Mouse (Mus musculus): Measurements from ENCODE around the gene Aph1a. TPM values are rescaled to one million over a fixed set of nuclear protein-coding genes. Genes with fewer than 3 reads are reported as not detected.
A peak's percentile ranks its signal among the peaks of the same experiment; 100 is the strongest.
"Not testable (repeated sequence)": the region's sequence is repeated elsewhere in the genome, so short reads cannot be mapped to it uniquely, and the experiment has no call there.

Gene Aph1a
- 159 and 160 TPM in 2 replicates for polyA plus RNA-seq (2012; rRNA removed)

DNA sequence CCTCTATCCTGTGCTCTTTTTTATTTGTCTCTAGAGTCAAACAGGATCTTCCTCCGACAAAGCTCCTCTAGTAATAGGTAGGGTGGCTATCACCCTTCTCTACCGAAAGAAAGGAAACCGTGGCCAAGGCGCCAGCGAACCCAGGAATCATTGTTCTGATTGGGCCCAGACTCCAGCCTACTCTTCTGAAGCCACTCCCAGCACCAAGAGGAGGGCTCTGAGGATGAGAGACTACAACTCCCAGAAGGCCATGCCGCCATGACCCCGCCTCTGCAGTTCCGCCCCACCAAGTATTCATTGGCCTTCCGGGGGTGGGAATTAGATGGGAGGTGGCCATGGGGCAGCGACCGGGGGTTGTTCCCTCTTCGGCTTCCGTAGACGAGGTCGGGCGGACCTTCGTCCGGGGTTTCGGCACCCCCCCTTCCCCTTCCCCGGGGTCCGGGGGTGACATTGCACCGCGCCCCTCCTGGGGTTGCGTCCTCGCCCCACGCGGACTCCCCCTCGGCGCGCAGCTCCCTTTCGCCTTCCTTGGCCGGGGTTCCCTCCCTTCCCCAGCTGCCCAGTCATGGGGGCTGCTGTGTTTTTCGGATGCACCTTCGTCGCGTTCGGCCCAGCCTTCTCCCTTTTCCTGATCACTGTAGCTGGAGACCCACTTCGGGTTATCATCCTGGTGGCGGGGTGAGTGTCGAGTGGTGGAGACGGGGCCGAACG lies at the start of gene Aph1a:
Aph1a (plus strand) TSS at position 364 of the 711 bp plus-strand sequence.
- H3K4me3 ChIP-seq (replicated peaks; ENCODE audit: extremely low read depth, low read depth, low read length): peak within 1 kb of the TSS; percentile 68
- DNase-seq: peak; percentile 93
- H3K4me1 ChIP-seq (ENCODE audit: control insufficient read depth, insufficient read depth, low read length): not testable (repeated sequence)
- under 1% methylated on average over 27 of the region's 43 CpGs for WGBS
- peak; percentile 34; the same call in 1 of the 2 replicates for TF ChIP-seq POLR2A (IDR thresholded peaks at IDR 0.05; ENCODE audit: borderline replicate concordance, extremely low read depth, low read depth, low read length)

DNA sequence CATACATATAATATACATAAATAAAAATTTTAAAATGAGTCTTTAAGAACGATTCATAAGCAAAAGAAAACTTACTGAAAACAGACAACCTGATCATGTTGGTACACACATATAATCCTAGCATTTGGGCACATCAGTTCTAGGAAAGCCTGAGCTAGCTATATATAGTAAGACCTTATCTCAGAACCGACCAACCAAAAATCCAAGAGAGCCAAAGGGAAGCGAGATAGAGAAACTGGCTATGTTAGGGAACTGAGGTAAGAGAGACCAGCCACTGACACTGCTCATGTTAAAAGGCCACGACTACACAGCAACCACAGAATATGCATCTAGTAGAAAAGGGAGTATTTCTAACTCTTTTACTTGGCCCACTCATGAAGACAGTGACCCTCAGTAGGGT lies 43.2 kb upstream of the Aph1a start:
- no peak for DNase-seq
- WGBS: 81% methylated on average over 4 of the region's 4 CpGs

DNA sequence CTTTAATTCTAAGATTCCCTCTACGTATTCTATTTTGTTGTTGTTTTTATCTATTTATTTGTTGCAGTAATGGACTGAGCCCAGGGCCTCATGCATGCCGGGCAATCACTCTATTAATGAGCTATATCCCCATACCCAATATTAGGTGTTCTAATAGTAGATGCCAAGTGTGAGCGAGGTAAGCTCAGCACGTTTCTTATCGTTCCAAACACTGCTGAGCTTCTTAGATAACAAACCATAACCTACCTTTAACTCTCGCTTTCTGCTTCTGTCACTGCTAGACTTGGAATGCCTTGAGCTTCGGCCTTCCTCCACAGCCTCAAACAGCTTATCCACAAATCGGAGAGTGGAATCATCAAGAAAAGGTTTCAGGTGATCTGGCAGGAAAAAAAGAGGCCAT lies 42.5 kb upstream of the Aph1a start:
- H3K4me3 ChIP-seq (replicated peaks; ENCODE audit: extremely low read depth, low read depth, low read length): no peak overlapping the region
- whole genome bisulfite sequencing: 92% methylated on average over 8 of the region's 8 CpGs

More for the DNA sequence above, 43.2 kb upstream of the Aph1a start:
- Histone ChIP-seq H3K4me3 (replicated peaks; ENCODE audit: extremely low read depth, low read depth, low read length) (no peak overlapping the region), H3K4me1 (ENCODE audit: control insufficient read depth, insufficient read depth, low read length) (no peaks in the 10 kb centered on the region; the same call in 1 of the 2 replicates)
- no peak for TF ChIP-seq POLR2A (IDR thresholded peaks at IDR 0.05; ENCODE audit: borderline replicate concordance, extremely low read depth, low read depth, low read length)
- no peak for TF ChIP-seq CTCF (IDR thresholded peaks at IDR 0.05; ENCODE audit: insufficient read depth, low read length)

GRCm38 (mm10) chr3:95855502-95856089 lies 38.2 kb upstream of the Aph1a start, which contains the start of gene Prpf3:
TSS of gene Prpf3 (minus strand) at chr3:95855885.
- Histone ChIP-seq H3K4me3 (replicated peaks; ENCODE audit: extremely low read depth, low read depth, low read length) (peak within 1 kb of the TSS; percentile 95), H3K4me1 (ENCODE audit: control insufficient read depth, insufficient read depth, low read length) (no peaks in the 10 kb centered on the region; the same call in 1 of the 2 replicates)
- peak; percentile 94 for DNase-seq
- no peak; the same call in 1 of the 2 replicates for TF ChIP-seq POLR2A (IDR thresholded peaks at IDR 0.05; ENCODE audit: borderline replicate concordance, extremely low read depth, low read depth, low read length)
- TF ChIP-seq CTCF (IDR thresholded peaks at IDR 0.05; ENCODE audit: insufficient read depth, low read length): no peak
- under 1% methylated on average over 56 of the region's 56 CpGs for WGBS

More for the DNA sequence above, 42.5 kb upstream of the Aph1a start:
- H3K4me1 ChIP-seq (ENCODE audit: control insufficient read depth, insufficient read depth, low read length): no peaks in the 10 kb centered on the region; the same call in 1 of the 2 replicates
- TF ChIP-seq POLR2A (IDR thresholded peaks at IDR 0.05; ENCODE audit: borderline replicate concordance, extremely low read depth, low read depth, low read length): no peak
- no peak for TF ChIP-seq CTCF (IDR thresholded peaks at IDR 0.05; ENCODE audit: insufficient read depth, low read length)
- DNase-seq: no peak

DNA sequence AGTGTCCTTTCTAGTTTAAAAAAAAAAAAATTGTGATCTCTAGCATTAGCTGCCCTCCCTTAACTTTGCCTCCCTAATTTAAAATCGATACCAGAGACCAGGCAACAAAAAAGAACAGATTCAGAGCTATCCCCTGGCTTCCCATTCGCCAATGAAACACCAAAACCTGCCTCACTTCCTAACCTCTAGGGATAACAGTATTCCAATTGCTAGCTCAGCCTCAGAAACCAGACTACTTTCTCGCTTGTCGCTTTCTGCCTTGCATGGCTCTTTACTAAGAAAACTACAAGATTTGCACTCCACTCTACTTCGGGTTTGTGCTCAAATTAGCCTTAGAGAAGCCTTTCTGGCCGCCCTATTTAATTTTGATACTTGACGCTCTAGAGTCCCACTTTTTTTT lies 37.7 kb upstream of the Aph1a start:
- Histone ChIP-seq H3K4me3 (replicated peaks; ENCODE audit: extremely low read depth, low read depth, low read length) (peak overlapping the region; percentile 95), H3K4me1 (ENCODE audit: control insufficient read depth, insufficient read depth, low read length) (no peaks in the 10 kb centered on the region; the same call in 1 of the 2 replicates)
- TF ChIP-seq POLR2A (IDR thresholded peaks at IDR 0.05; ENCODE audit: borderline replicate concordance, extremely low read depth, low read depth, low read length) (no peak), CTCF (IDR thresholded peaks at IDR 0.05; ENCODE audit: insufficient read depth, low read length) (no peak)
- WGBS: 20% methylated on average over 7 of the region's 7 CpGs
- no peak for DNase-seq

DNA sequence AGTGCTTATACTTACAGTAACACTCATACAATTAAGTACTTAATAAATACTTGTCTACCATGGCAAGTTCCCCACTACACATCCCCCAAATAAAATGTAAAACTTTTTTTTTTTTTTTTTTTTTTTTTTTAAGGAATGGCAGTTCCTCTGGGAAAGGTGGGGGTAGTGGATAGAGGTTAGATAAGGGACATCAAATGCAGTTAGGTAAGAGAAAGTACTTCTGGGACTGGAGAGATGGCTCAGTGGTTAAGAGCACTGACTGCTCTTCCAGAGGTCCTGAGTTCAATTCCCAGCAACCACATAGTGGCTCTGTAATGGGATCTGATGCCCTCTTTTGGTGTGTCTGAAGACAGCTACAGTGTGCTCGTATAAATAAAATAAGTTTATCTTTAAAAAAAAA lies 36.7 kb upstream of the Aph1a start:
- H3K4me1 ChIP-seq (ENCODE audit: control insufficient read depth, insufficient read depth, low read length); H3K4me3 ChIP-seq (replicated peaks; ENCODE audit: extremely low read depth, low read depth, low read length); DNase-seq: not testable (repeated sequence)
- 68% methylated on average over 1 of the region's 1 CpGs for WGBS

DNA sequence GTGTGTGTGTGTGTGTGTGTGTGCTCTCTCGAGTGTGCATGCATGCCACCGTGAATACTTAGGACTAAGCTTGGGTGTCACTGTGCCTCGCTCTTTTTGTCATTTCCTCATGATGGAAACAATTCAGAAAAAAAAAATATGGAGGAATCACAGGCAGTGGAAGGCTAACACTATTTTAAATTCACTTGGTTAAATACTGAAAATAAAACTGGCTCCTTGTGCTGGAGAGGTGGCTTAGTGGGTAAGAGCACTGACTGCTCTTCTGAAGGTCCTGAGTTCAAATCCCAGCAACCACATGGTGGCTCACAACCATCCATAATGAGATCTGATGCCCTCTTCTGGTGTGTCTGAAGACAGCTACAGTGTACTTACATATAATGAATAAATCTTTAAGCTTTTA lies 35.5 kb upstream of the Aph1a start:
- WGBS: 72% methylated on average over 3 of the region's 3 CpGs
- not testable (repeated sequence) for H3K4me3 ChIP-seq (replicated peaks; ENCODE audit: extremely low read depth, low read depth, low read length); DNase-seq; H3K4me1 ChIP-seq (ENCODE audit: control insufficient read depth, insufficient read depth, low read length)

DNA sequence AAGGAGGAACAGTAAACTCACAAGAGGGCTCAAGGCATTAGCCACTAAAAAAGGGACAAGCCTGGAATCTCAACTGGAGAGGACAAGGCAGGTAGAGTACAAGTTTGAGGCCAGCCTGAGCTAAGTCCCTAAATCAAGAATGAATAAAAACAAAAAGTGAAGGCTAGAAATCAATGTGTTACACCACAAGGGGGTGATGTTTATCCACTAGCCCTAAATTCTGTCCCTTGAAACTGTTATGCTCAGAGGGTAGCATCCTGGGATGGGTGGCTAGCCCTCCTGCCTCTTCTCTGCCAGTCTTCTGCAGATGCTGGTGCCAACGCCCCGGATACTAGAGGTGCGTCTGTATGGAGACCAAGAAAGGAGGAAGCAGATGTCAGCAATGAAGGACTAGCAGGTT lies 33.4 kb upstream of the Aph1a start:
- Histone ChIP-seq H3K4me1 (ENCODE audit: control insufficient read depth, insufficient read depth, low read length) (no peaks in the 10 kb centered on the region; the same call in 1 of the 2 replicates), H3K4me3 (replicated peaks; ENCODE audit: extremely low read depth, low read depth, low read length) (no peak overlapping the region)
- no peak for DNase-seq
- WGBS: 83% methylated on average over 3 of the region's 3 CpGs
- no peak for TF ChIP-seq POLR2A (IDR thresholded peaks at IDR 0.05; ENCODE audit: borderline replicate concordance, extremely low read depth, low read depth, low read length)
- no peak for TF ChIP-seq CTCF (IDR thresholded peaks at IDR 0.05; ENCODE audit: insufficient read depth, low read length)

GRCm38 (mm10) chr3:95861216-95861615 lies 32.6 kb upstream of the Aph1a start:
- no peak overlapping the region for H3K4me3 ChIP-seq (replicated peaks; ENCODE audit: extremely low read depth, low read depth, low read length)
- peak; percentile 24; the same call in 1 of the 2 replicates for TF ChIP-seq CTCF (IDR thresholded peaks at IDR 0.05; ENCODE audit: insufficient read depth, low read length)
- TF ChIP-seq POLR2A (IDR thresholded peaks at IDR 0.05; ENCODE audit: borderline replicate concordance, extremely low read depth, low read depth, low read length): no peak
- DNase-seq: no peak
- 71% methylated on average over 10 of the region's 10 CpGs for WGBS
- H3K4me1 ChIP-seq (ENCODE audit: control insufficient read depth, insufficient read depth, low read length): no peaks in the 10 kb centered on the region; the same call in 1 of the 2 replicates

GRCm38 (mm10) chr3:95861796-95862195 lies 32.0 kb upstream of the Aph1a start:
- TF ChIP-seq POLR2A (IDR thresholded peaks at IDR 0.05; ENCODE audit: borderline replicate concordance, extremely low read depth, low read depth, low read length) (no peak), CTCF (IDR thresholded peaks at IDR 0.05; ENCODE audit: insufficient read depth, low read length) (peak; percentile 39; the same call in 1 of the 2 replicates)
- Histone ChIP-seq H3K4me3 (replicated peaks; ENCODE audit: extremely low read depth, low read depth, low read length) (no peak overlapping the region), H3K4me1 (ENCODE audit: control insufficient read depth, insufficient read depth, low read length) (no peaks in the 10 kb centered on the region)
- DNase-seq: no peak
- WGBS: 43% methylated on average over 2 of the region's 2 CpGs

All from lung, adult 2 months (tissue).